Mouse (Mus musculus) heart, postnatal 0 days (tissue): ENCODE measurements around the gene 9930021J03Rik.

Experiments used
- CTCF ChIP-seq: IDR thresholded peaks from 2 replicates; pipeline ENCODE4 v1.5.1; 2016; ENCODE audit warnings: antibody characterized with exemption, control low read depth, low read depth
- EP300 ChIP-seq: IDR thresholded peaks from 2 replicates; pipeline ENCODE4 v1.6.1; 2016; ENCODE audit warnings: antibody characterized with exemption, low read depth

DNA sequence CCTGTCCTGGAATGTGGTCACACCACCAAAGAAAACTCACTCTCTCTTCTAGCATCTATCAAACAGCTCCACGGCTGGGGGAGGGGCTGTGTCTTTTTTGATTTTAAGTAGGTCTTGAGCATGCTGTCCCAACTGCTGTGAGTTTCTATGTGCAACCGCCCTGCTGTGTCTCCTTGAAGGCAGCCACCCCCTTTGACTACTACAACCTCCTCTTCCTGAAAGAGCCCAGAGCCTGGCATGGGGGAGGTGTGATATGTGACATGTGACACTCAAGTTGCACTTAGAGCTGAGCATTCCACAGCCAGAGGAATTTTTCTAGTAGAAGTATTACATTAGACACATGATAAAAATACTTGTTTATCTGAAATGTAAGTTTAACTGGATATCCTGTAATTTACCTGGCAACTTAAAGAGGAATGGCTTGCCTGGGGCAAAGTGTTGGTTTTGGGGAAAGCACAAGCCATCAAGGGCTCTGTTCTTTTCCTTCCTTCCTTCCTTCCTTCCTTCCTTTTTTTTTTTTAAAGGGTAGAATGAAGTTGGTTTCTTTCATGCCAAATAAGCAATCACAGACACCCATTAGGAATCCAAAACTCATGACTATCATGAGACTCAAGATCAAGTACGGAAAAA is 108.4 kb downstream of the 9930021J03Rik start, which contains the start of gene Mlana:
- no peak for TF ChIP-seq EP300
- TF ChIP-seq CTCF: no peak
